Mouse (Mus musculus) CH12.LX (cell line): Measurements from ENCODE around the gene Grtp1. TPM values are rescaled to one million over a fixed set of nuclear protein-coding genes. Genes with fewer than 3 reads are reported as not detected.

Source experiments
- DNase-seq: peaks from one replicate; pipeline ENCODE4 v3.0.0-alpha.2; 2013; ENCODE audit errors: extremely low read depth
- H3K27ac ChIP-seq: 2 replicates; pipeline ENCODE4 v1.5.1; 2012; ENCODE audit warnings: low read depth, mild to moderate bottlenecking, control low read depth, moderate library complexity; ENCODE audit not compliant: insufficient read depth
- H3K27me3 ChIP-seq: replicated peaks from 2 replicates; pipeline ENCODE3; 2012; ENCODE audit warnings: inconsistent platforms
- H3K36me3 ChIP-seq, 2 experiments: replicated peaks in 1 of 2; 2 replicates each; pipeline versions ENCODE3 to v1.6.1; 2012; ENCODE audit warnings: inconsistent platforms in 1 of 2, low read length in 1 of 2, mild to moderate bottlenecking in 1 of 2, mixed read lengths in 1 of 2, moderate library complexity in 1 of 2; ENCODE audit not compliant: control insufficient read depth in 1 of 2, insufficient read depth in 1 of 2
- H3K4me1 ChIP-seq, 2 experiments: 2 replicates each; pipeline ENCODE4 v1.6.1; 2012; ENCODE audit warnings: inconsistent platforms in 1 of 2, moderate library complexity in 1 of 2; ENCODE audit not compliant: insufficient read depth in 2 of 2, control insufficient read depth in 1 of 2
- H3K4me2 ChIP-seq: 2 replicates; pipeline ENCODE4 v1.6.1; 2012; ENCODE audit warnings: low read depth, mild to moderate bottlenecking, control low read depth; ENCODE audit not compliant: poor library complexity, insufficient read depth, severe bottlenecking
- H3K4me3 ChIP-seq, 3 experiments: fragments of 150-350 bp in 1 of 3; sonication (generic) in 1 of 3; replicated peaks in 1 of 3; 2 replicates each; pipeline versions ENCODE3 to v1.5.1; 2011 to 2012; ENCODE audit warnings: low read depth in 2 of 3, low read length in 2 of 3, mild to moderate bottlenecking in 2 of 3, moderate library complexity in 2 of 3, control low read depth in 1 of 3, improper control_type of control experiment in 1 of 3, inconsistent platforms in 1 of 3, mixed read lengths in 1 of 3; ENCODE audit not compliant: poor library complexity in 1 of 3
- H3K79me2 ChIP-seq: replicated peaks from 2 replicates; pipeline ENCODE4 v1.6.1; 2012; ENCODE audit warnings: mild to moderate bottlenecking, moderate library complexity; ENCODE audit not compliant: control insufficient read depth, poor library complexity, insufficient read depth, severe bottlenecking; ENCODE audit errors: extremely low read depth
- H3K9ac ChIP-seq: 2 replicates; pipeline ENCODE4 v1.6.1; 2012; ENCODE audit warnings: low read depth, mild to moderate bottlenecking, control low read depth, moderate library complexity; ENCODE audit not compliant: insufficient read depth
- H3K9me3 ChIP-seq: replicated peaks from 2 replicates; pipeline ENCODE3; 2012; ENCODE audit warnings: low read length, inconsistent platforms, mixed read lengths
- CHD1 ChIP-seq: IDR thresholded peaks from 2 replicates; pipeline ENCODE4 v1.6.1; 2012; ENCODE audit warnings: low read depth, low read length, improper control_type of control experiment, inconsistent platforms
- CTCF ChIP-seq, 2 experiments: IDR thresholded peaks in 1 of 2; conservative IDR thresholded peaks in 1 of 2; 2 replicates each; pipeline ENCODE4 v1.5.1; 2011 to 2012; ENCODE audit warnings: low read depth in 2 of 2, low read length in 2 of 2, improper control_type of control experiment in 1 of 2, inconsistent platforms in 1 of 2, mild to moderate bottlenecking in 1 of 2, moderate library complexity in 1 of 2
- ELF1 ChIP-seq: IDR thresholded peaks from 2 replicates; pipeline ENCODE4 v1.6.1; 2014; ENCODE audit warnings: low read depth, mild to moderate bottlenecking, inconsistent platforms, low read length, improper control_type of control experiment
- EP300 ChIP-seq: IDR thresholded peaks from 2 replicates; pipeline ENCODE4 v1.6.1; 2011; ENCODE audit warnings: low read length, improper control_type of control experiment
- IRF4 ChIP-seq: IDR thresholded peaks from 2 replicates; pipeline ENCODE4 v1.6.1; 2014; ENCODE audit warnings: low read depth, mild to moderate bottlenecking, inconsistent platforms, low read length, improper control_type of control experiment
- JUN ChIP-seq: IDR thresholded peaks from 2 replicates; pipeline ENCODE4 v1.6.1; 2011; ENCODE audit warnings: low read depth, mild to moderate bottlenecking, low read length, improper control_type of control experiment, moderate library complexity; ENCODE audit not compliant: insufficient read depth
- KAT2A ChIP-seq: IDR thresholded peaks from 2 replicates; pipeline ENCODE4 v1.6.1; 2012; ENCODE audit warnings: low read length, improper control_type of control experiment, inconsistent platforms; ENCODE audit not compliant: insufficient replicate concordance
- MAZ ChIP-seq: IDR thresholded peaks from 2 replicates; pipeline ENCODE4 v1.6.1; 2012; ENCODE audit warnings: low read depth, mild to moderate bottlenecking, inconsistent platforms, low read length, improper control_type of control experiment, moderate library complexity
- MEF2A ChIP-seq: IDR thresholded peaks from 2 replicates; pipeline ENCODE4 v1.6.1; 2014; ENCODE audit warnings: low read depth, mild to moderate bottlenecking, inconsistent platforms, low read length, improper control_type of control experiment, borderline replicate concordance
- MYC ChIP-seq: IDR thresholded peaks from 2 replicates; pipeline ENCODE4 v1.6.1; 2011; ENCODE audit warnings: low read depth, mild to moderate bottlenecking, improper control_type of control experiment, low read length
- PAX5 ChIP-seq: IDR thresholded peaks from 2 replicates; pipeline ENCODE4 v1.6.1; 2012; ENCODE audit warnings: low read length, inconsistent platforms, mixed read lengths
- RAD21 ChIP-seq: IDR thresholded peaks from 2 replicates; pipeline ENCODE4 v1.6.1; 2011; ENCODE audit warnings: low read depth, mild to moderate bottlenecking, low read length, improper control_type of control experiment, moderate library complexity
- SIN3A ChIP-seq: IDR thresholded peaks from 2 replicates; pipeline ENCODE4 v1.6.1; 2012; ENCODE audit warnings: low read length, improper control_type of control experiment, inconsistent platforms
- SMC3 ChIP-seq: IDR thresholded peaks from 2 replicates; pipeline ENCODE4 v1.6.1; 2011; ENCODE audit warnings: low read depth, low read length, improper control_type of control experiment
- USF1 ChIP-seq: IDR thresholded peaks from 2 replicates; pipeline ENCODE4 v1.6.1; 2014; ENCODE audit warnings: low read depth, mild to moderate bottlenecking, inconsistent platforms, low read length, improper control_type of control experiment
- ZC3H11A ChIP-seq: IDR thresholded peaks from 2 replicates; pipeline ENCODE4 v1.6.1; 2012; ENCODE audit warnings: low read depth, mild to moderate bottlenecking, inconsistent platforms, low read length, improper control_type of control experiment
- ZMIZ1 ChIP-seq: IDR thresholded peaks from 2 replicates; pipeline ENCODE4 v1.6.1; 2012; ENCODE audit warnings: low read depth, mild to moderate bottlenecking, inconsistent platforms, low read length, improper control_type of control experiment
- dilution Hi-C: fragments of 300-500 bp; cut with MboI; formaldehyde crosslinking; loops from 2 replicates; pipeline ENCODE4 v1.14.3; 2020; ENCODE audit warnings: low sequenced_read_pairs; ENCODE audit not compliant: extremely low pct_unique_long_range_greater_than_20kb, extremely low pct_ligation_motif_present
- in situ Hi-C: fragments of 300-500 bp; cut with MboI; formaldehyde crosslinking; loops from 3 replicates; pipeline ENCODE4 v1.14.3; 2019; ENCODE audit warnings: low sequenced_read_pairs, low pct_ligation_motif_present, low pct_unique_long_range_greater_than_20kb, mixed read lengths
- polyA plus RNA-seq: library from polyadenylated mRNA; unstranded; fragments of >175 nt; gene quantifications from 2 replicates; pipeline ENCODE4 v1.2.1, GENCODE M21; 2012; ENCODE audit warnings: low read depth; ENCODE audit not compliant: insufficient read length
- total RNA-seq, 2 experiments: library from RNA; depleted of rRNA; stranded (reverse); fragments of 300-350 nt in 1 of 2; fragments of >200 nt in 1 of 2; gene quantifications; 2 replicates each; pipeline ENCODE4 v1.2.3; 2012 to 2014

Gene Grtp1
- total and polyA plus RNA-seq, 3 experiments = 0.04 to 0.13 TPM; not detected in 1

- no peak overlapping the region for H3K4me3 ChIP-seq
- H3K9ac ChIP-seq = no peak overlapping the region
- H3K9me3 ChIP-seq = no peaks in the 10 kb centered on the region
- peaks cover 52% of the 10 kb centered on the region for H3K27me3 ChIP-seq
- in situ Hi-C loops (no loop called here), dilution Hi-C loops (no loop called here)
- no peak overlapping the region for H3K27ac ChIP-seq
- no peak for DNase-seq
- TF ChIP-seq USF1 (no peak), MYC (no peak), MAZ (no peak), SMC3 (no peak), ZC3H11A (no peak), IRF4 (no peak), CHD1 (no peak), MEF2A (no peak), ELF1 (no peak)
- H3K4me1 ChIP-seq = peaks cover 7 to 14% of the 10 kb centered on the region in 2 experiments; a peak in 3 of 4 replicates
- H3K4me2 ChIP-seq = no peak overlapping the region
- H3K79me2 ChIP-seq = no peaks in the 10 kb centered on the region
- H3K36me3 ChIP-seq = peaks cover 5 to 14% of the 10 kb centered on the region in 2 experiments
These were observed 19.3 kb downstream of the Grtp1 start for GRCm38 (mm10) chr8:13180911-13181690.

DNA sequence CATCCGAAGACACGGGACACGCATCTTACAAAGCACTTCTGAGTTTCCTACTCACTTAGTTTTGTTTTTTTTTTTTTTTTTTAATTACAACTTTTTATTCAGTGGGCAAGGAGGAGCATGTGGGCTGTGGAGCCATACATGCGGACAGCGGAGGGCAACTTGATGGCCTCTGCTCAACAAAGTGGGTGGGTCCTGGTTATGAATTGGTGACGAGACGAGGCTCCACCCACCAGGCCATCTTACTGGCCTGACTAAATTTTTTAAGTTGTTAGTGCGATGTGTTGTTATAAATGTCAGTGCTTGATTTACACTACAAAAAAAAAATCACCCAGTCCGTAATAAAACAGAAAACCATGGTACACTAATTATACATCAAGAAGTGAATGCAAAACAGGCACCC is 20.0 kb downstream of the Grtp1 start:
- H3K4me1 ChIP-seq = peaks cover 7 to 14% of the 10 kb centered on the region in 2 experiments; a peak in 3 of 4 replicates
- H3K9ac ChIP-seq = no peak overlapping the region
- no peak overlapping the region for H3K27ac ChIP-seq
- DNase-seq = no peak
- H3K9me3 ChIP-seq = no peaks in the 10 kb centered on the region
- no peak overlapping the region for H3K4me3 ChIP-seq
- H3K79me2 ChIP-seq = no peaks in the 10 kb centered on the region
- in situ Hi-C loops = no loop called here
- TF ChIP-seq RAD21 = no peak
- no peak for TF ChIP-seq JUN
- TF ChIP-seq CTCF (conservative IDR thresholded peaks at IDR 0.05 in 1 of 2, IDR thresholded peaks at IDR 0.05 in 1 of 2; ENCODE audit: low read depth in 2 of 2, low read length in 2 of 2) = no peak
- no peak for TF ChIP-seq ZMIZ1
- no peak for TF ChIP-seq EP300
- no peak for TF ChIP-seq MEF2A
- no peak for TF ChIP-seq SIN3A
- TF ChIP-seq KAT2A = no peak
- no peak for TF ChIP-seq PAX5
- dilution Hi-C loops = no loop called here
- peaks cover 45% of the 10 kb centered on the region for H3K27me3 ChIP-seq
- peaks cover 12 to 21% of the 10 kb centered on the region in 2 experiments for H3K36me3 ChIP-seq
- H3K4me2 ChIP-seq = no peak overlapping the region
